Mouse (Mus musculus) embryonic facial prominence, embryonic 15.5 days (tissue): ENCODE data around the gene Magi2. TPM values are rescaled to one million over a fixed set of nuclear protein-coding genes. Genes with fewer than 3 reads are reported as not detected.

Experiments
- ATAC-seq: fragments of 200-750 bp; cut with Nextera tagmentation; 2 replicates; pipeline ENCODE4 v1.8.0; 2017; ENCODE audit warnings: low read depth, moderate TSS enrichment; ENCODE audit not compliant: insufficient number of reproducible peaks, low FRiP score, low TSS enrichment
- H3K27ac ChIP-seq: fragments of 300-500 bp; sonication (generic); replicated peaks from 2 replicates; pipeline ENCODE4 v1.5.1; 2015; ENCODE audit warnings: mild to moderate bottlenecking, inconsistent platforms
- H3K27me3 ChIP-seq: fragments of 300-500 bp; sonication (generic); 2 replicates; pipeline ENCODE4 v1.6.1; 2015; ENCODE audit warnings: inconsistent platforms
- H3K36me3 ChIP-seq: fragments of 300-500 bp; sonication (generic); 2 replicates; pipeline ENCODE4 v1.6.1; 2015; ENCODE audit warnings: mild to moderate bottlenecking, inconsistent platforms
- H3K4me1 ChIP-seq: fragments of 300-500 bp; sonication (generic); 2 replicates; pipeline ENCODE4 v1.6.1; 2015; ENCODE audit warnings: inconsistent platforms
- H3K4me2 ChIP-seq: fragments of 300-500 bp; sonication (generic); replicated peaks from 2 replicates; pipeline ENCODE4 v1.6.1; 2015; ENCODE audit warnings: mild to moderate bottlenecking, inconsistent platforms
- H3K4me3 ChIP-seq: fragments of 300-500 bp; sonication (generic); replicated peaks from 2 replicates; pipeline ENCODE4 v1.5.1; 2015; ENCODE audit warnings: mild to moderate bottlenecking, inconsistent platforms
- H3K9ac ChIP-seq: fragments of 300-500 bp; sonication (generic); 2 replicates; pipeline ENCODE4 v1.6.1; 2015; ENCODE audit warnings: inconsistent platforms
- H3K9me3 ChIP-seq: fragments of 300-500 bp; sonication (generic); replicated peaks from 2 replicates; pipeline ENCODE4 v1.6.1; 2016; ENCODE audit warnings: inconsistent platforms
- WGBS: fragments of 180-500 bp; shearing (Covaris S2); methylation state at CpG from one replicate; pipeline ENCODE4 v1.1.7; 2015; 5-methylcytosine and 5-hydroxymethylcytosine counted together
- polyA plus RNA-seq: library from polyadenylated mRNA; unstranded; fragments of >200 nt; fragmentation: Nextera tagmentation; extraction: Ambion mirVana; gene quantifications from 2 replicates; pipeline ENCODE4 v1.2.1, GENCODE M21; 2015

Gene Magi2
- polyA plus RNA-seq, 1 experiment from 2014 or later = 6.8 TPM

GRCm38 (mm10) chr5:20609206-20609935, 1382.5 kb downstream of the Magi2 start:
- Histone ChIP-seq H3K4me3 (no peak overlapping the region), H3K36me3 (no peaks in the 10 kb centered on the region), H3K9me3 (no peaks in the 10 kb centered on the region), H3K27me3 (no peaks in the 10 kb centered on the region), H3K27ac (no peak overlapping the region), H3K4me1 (no peaks in the 10 kb centered on the region), H3K4me2 (no peak overlapping the region), H3K9ac (no peak overlapping the region)
- no peak for ATAC-seq
- 87% methylated on average over 12 of the region's 12 CpGs for WGBS

- no peak overlapping the region for H3K27ac ChIP-seq
- H3K9me3 ChIP-seq = no peaks in the 10 kb centered on the region
- no peak for ATAC-seq
- no peaks in the 10 kb centered on the region for H3K4me1 ChIP-seq
- no peak overlapping the region for H3K9ac ChIP-seq
- H3K4me3 ChIP-seq = no peak overlapping the region
- H3K4me2 ChIP-seq = no peak overlapping the region
- H3K36me3 ChIP-seq = no peaks in the 10 kb centered on the region
- WGBS = 77% methylated on average over 2 of the region's 2 CpGs
- no peaks in the 10 kb centered on the region for H3K27me3 ChIP-seq
These were observed 1383.8 kb downstream of the Magi2 start for GRCm38 (mm10) chr5:20610640-20611039.

GRCm38 (mm10) chr5:20612616-20613015, 1385.8 kb downstream of the Magi2 start:
- no peak overlapping the region for H3K4me3 ChIP-seq
- ATAC-seq = no peak
- H3K36me3 ChIP-seq = no peaks in the 10 kb centered on the region
- no peak overlapping the region for H3K4me2 ChIP-seq
- 92% methylated on average over 9 of the region's 9 CpGs for WGBS
- H3K27ac ChIP-seq = no peak overlapping the region
- no peaks in the 10 kb centered on the region for H3K27me3 ChIP-seq
- H3K4me1 ChIP-seq = no peaks in the 10 kb centered on the region
- H3K9me3 ChIP-seq = no peaks in the 10 kb centered on the region
- H3K9ac ChIP-seq = no peak overlapping the region

GRCm38 (mm10) chr5:20614891-20615290, 1388.1 kb downstream of the Magi2 start:
- H3K4me3 ChIP-seq = no peak overlapping the region
- H3K9me3 ChIP-seq = no peaks in the 10 kb centered on the region
- H3K27ac ChIP-seq = no peak overlapping the region
- H3K27me3 ChIP-seq = no peaks in the 10 kb centered on the region
- H3K4me1 ChIP-seq = no peaks in the 10 kb centered on the region
- H3K9ac ChIP-seq = no peak overlapping the region
- ATAC-seq = no peak
- no peaks in the 10 kb centered on the region for H3K36me3 ChIP-seq
- H3K4me2 ChIP-seq = no peak overlapping the region
- 78% methylated on average over 4 of the region's 4 CpGs for WGBS

GRCm38 (mm10) chr5:20620596-20621511, 1394.0 kb downstream of the Magi2 start:
- ATAC-seq = peak; percentile 54; the same call in 1 of the 2 replicates
- Histone ChIP-seq H3K9ac (no peak overlapping the region), H3K9me3 (no peaks in the 10 kb centered on the region), H3K4me1 (peaks cover 4% of the 10 kb centered on the region; the same call in 1 of the 2 replicates), H3K27me3 (no peaks in the 10 kb centered on the region), H3K27ac (peak overlapping the region; percentile 70; the same call in 1 of the 2 replicates), H3K4me3 (no peak overlapping the region), H3K4me2 (no peak overlapping the region), H3K36me3 (no peaks in the 10 kb centered on the region)
- 62% methylated on average over 7 of the region's 7 CpGs for WGBS

- H3K27me3 ChIP-seq = no peaks in the 10 kb centered on the region
- no peak overlapping the region for H3K27ac ChIP-seq
- H3K4me2 ChIP-seq = no peak overlapping the region
- ATAC-seq = no peak
- 78% methylated on average over 3 of the region's 3 CpGs for WGBS
- H3K4me3 ChIP-seq = no peak overlapping the region
- H3K9ac ChIP-seq = no peak overlapping the region
- H3K9me3 ChIP-seq = no peaks in the 10 kb centered on the region
- no peaks in the 10 kb centered on the region for H3K36me3 ChIP-seq
- H3K4me1 ChIP-seq = peaks cover 4% of the 10 kb centered on the region; the same call in 1 of the 2 replicates
These were observed 1395.6 kb downstream of the Magi2 start for GRCm38 (mm10) chr5:20622417-20622816.

GRCm38 (mm10) chr5:20622837-20623573, 1396.2 kb downstream of the Magi2 start:
- Histone ChIP-seq H3K27me3 (no peaks in the 10 kb centered on the region), H3K36me3 (no peaks in the 10 kb centered on the region), H3K4me2 (no peak overlapping the region), H3K9me3 (no peaks in the 10 kb centered on the region), H3K4me1 (peaks cover 4% of the 10 kb centered on the region; the same call in 1 of the 2 replicates), H3K27ac (no peak overlapping the region), H3K4me3 (no peak overlapping the region), H3K9ac (no peak overlapping the region)
- WGBS = 64% methylated on average over 10 of the region's 10 CpGs
- ATAC-seq = no peak

- 70% methylated on average over 2 of the region's 2 CpGs for WGBS
- Histone ChIP-seq H3K4me3 (no peak overlapping the region), H3K9ac (no peak overlapping the region), H3K4me2 (no peak overlapping the region), H3K36me3 (no peaks in the 10 kb centered on the region), H3K27me3 (no peaks in the 10 kb centered on the region), H3K27ac (no peak overlapping the region), H3K4me1 (peaks cover 4% of the 10 kb centered on the region; the same call in 1 of the 2 replicates), H3K9me3 (no peaks in the 10 kb centered on the region)
- no peak for ATAC-seq
These were observed 1398.3 kb downstream of the Magi2 start for GRCm38 (mm10) chr5:20625117-20625516.

GRCm38 (mm10) chr5:20628954-20629601, 1402.2 kb downstream of the Magi2 start:
- 65% methylated on average over 4 of the region's 4 CpGs for WGBS
- Histone ChIP-seq H3K27me3 (no peaks in the 10 kb centered on the region), H3K9me3 (no peaks in the 10 kb centered on the region), H3K27ac (no peak overlapping the region), H3K4me1 (0 out of 2 replicates have a peak, but pooled peaks cover 5% of the 10 kb centered on the region), H3K36me3 (no peaks in the 10 kb centered on the region), H3K9ac (no peak overlapping the region), H3K4me2 (no peak overlapping the region), H3K4me3 (no peak overlapping the region)
- ATAC-seq = no peak

- ATAC-seq = no peak
- Histone ChIP-seq H3K9ac (no peak overlapping the region), H3K36me3 (no peaks in the 10 kb centered on the region), H3K27ac (no peak overlapping the region), H3K4me3 (no peak overlapping the region), H3K27me3 (no peaks in the 10 kb centered on the region), H3K4me2 (no peak overlapping the region), H3K9me3 (no peaks in the 10 kb centered on the region), H3K4me1 (0 out of 2 replicates have a peak, but pooled peaks cover 5% of the 10 kb centered on the region)
- 61% methylated on average over 14 of the region's 14 CpGs for WGBS
These were observed 1407.4 kb downstream of the Magi2 start for GRCm38 (mm10) chr5:20634046-20634769.
